Mouse (Mus musculus): Measurements from ENCODE around the gene Cep57l1. TPM values are rescaled to one million over a fixed set of nuclear protein-coding genes. Genes with fewer than 3 reads are reported as not detected.

Cep57l1 gene
- total and polyA plus RNA-seq, 3 experiments = 16.7 to 19.2 TPM; not detected in 1

- H3K36me3 ChIP-seq (ENCODE audit: control insufficient read depth in 1 of 2, insufficient read depth in 2 of 2, low read length in 2 of 2) = peaks cover 0 to 2% of the 10 kb centered on the region in 2 experiments
Observed at GRCm38 (mm10) chr10:41740221-41740620, 69.5 kb downstream of the Cep57l1 start.

GRCm38 (mm10) chr10:41737245-41737644, 72.4 kb downstream of the Cep57l1 start:
- peaks cover 0 to 5% of the 10 kb centered on the region in 2 experiments; a peak in 2 of 4 replicates for H3K4me1 ChIP-seq (ENCODE audit: control insufficient read depth in 1 of 2, insufficient read depth in 2 of 2, low read length in 2 of 2)
- DNase-seq (ENCODE audit: low read depth, low spot score) = no peak
- TF ChIP-seq ETS1 (IDR thresholded peaks at IDR 0.05; ENCODE audit: low read depth, low read length) (no peak), GABPA (IDR thresholded peaks at IDR 0.05; ENCODE audit: low read depth, low read length) (no peak), MAX (IDR thresholded peaks at IDR 0.05; ENCODE audit: low read length) (no peak)
- H3K79me2 ChIP-seq (ENCODE audit: control insufficient read depth, insufficient read depth, low read length, poor library complexity) = no peaks in the 10 kb centered on the region
- H3K9me3 ChIP-seq (replicated peaks; ENCODE audit: insufficient read depth, low read length) = no peaks in the 10 kb centered on the region
- no peaks in the 10 kb centered on the region for H3K27me3 ChIP-seq (ENCODE audit: control insufficient read depth in 1 of 2, insufficient read depth in 2 of 2, low read length in 2 of 2)
- H3K4me3 ChIP-seq (ENCODE audit: control insufficient read depth in 1 of 2, insufficient read depth in 1 of 2, low read depth in 2 of 2, low read length in 2 of 2) = no peak overlapping the region
- H3K9ac ChIP-seq (ENCODE audit: control insufficient read depth, low read depth, low read length, poor library complexity, severe bottlenecking) = no peak overlapping the region
- H3K27ac ChIP-seq (ENCODE audit: control insufficient read depth, low read depth, low read length) = no peak overlapping the region
- H3K36me3 ChIP-seq (ENCODE audit: control insufficient read depth in 1 of 2, insufficient read depth in 2 of 2, low read length in 2 of 2) = peaks cover 0 to 2% of the 10 kb centered on the region in 2 experiments

More at GRCm38 (mm10) chr10:41740221-41740620, 69.5 kb downstream of the Cep57l1 start:
- no peak for DNase-seq (ENCODE audit: low read depth, low spot score)
- Histone ChIP-seq H3K4me1 (ENCODE audit: control insufficient read depth in 1 of 2, insufficient read depth in 2 of 2, low read length in 2 of 2) (peaks cover 0 to 5% of the 10 kb centered on the region in 2 experiments; a peak in 2 of 4 replicates), H3K27ac (ENCODE audit: control insufficient read depth, low read depth, low read length) (no peak overlapping the region), H3K79me2 (ENCODE audit: control insufficient read depth, insufficient read depth, low read length, poor library complexity) (no peaks in the 10 kb centered on the region), H3K9me3 (replicated peaks; ENCODE audit: insufficient read depth, low read length) (no peaks in the 10 kb centered on the region), H3K4me3 (ENCODE audit: control insufficient read depth in 1 of 2, insufficient read depth in 1 of 2, low read depth in 2 of 2, low read length in 2 of 2) (no peak overlapping the region), H3K27me3 (ENCODE audit: control insufficient read depth in 1 of 2, insufficient read depth in 2 of 2, low read length in 2 of 2) (no peaks in the 10 kb centered on the region), H3K9ac (ENCODE audit: control insufficient read depth, low read depth, low read length, poor library complexity, severe bottlenecking) (no peak overlapping the region)
- no peak for TF ChIP-seq KAT2A (conservative IDR thresholded peaks at IDR 0.05; ENCODE audit: low read depth, low read length)
- no peak for TF ChIP-seq MYB (IDR thresholded peaks at IDR 0.05; ENCODE audit: low read depth, low read length)
- no peak for TF ChIP-seq TCF12 (IDR thresholded peaks at IDR 0.05; ENCODE audit: low read depth, low read length)
- TF ChIP-seq RAD21 (IDR thresholded peaks at IDR 0.05; ENCODE audit: low read depth, low read length) = no peak
- TF ChIP-seq ZMIZ1 (IDR thresholded peaks at IDR 0.05; ENCODE audit: low read depth, low read length) = no peak
- no peak for TF ChIP-seq POLR2AphosphoS5 (IDR thresholded peaks at IDR 0.05; ENCODE audit: borderline replicate concordance, low read depth, low read length)
- no peak for TF ChIP-seq ZKSCAN1 (IDR thresholded peaks at IDR 0.05; ENCODE audit: low read depth, low read length)
- no peak for TF ChIP-seq ELF1 (IDR thresholded peaks at IDR 0.05; ENCODE audit: low read depth, low read length)
- TF ChIP-seq POLR2AphosphoS2 (IDR thresholded peaks at IDR 0.05; ENCODE audit: low read length) = no peak
- no peak for TF ChIP-seq USF2 (IDR thresholded peaks at IDR 0.05; ENCODE audit: borderline replicate concordance in 1 of 2, insufficient read depth in 1 of 2, low read depth in 1 of 2, low read length in 2 of 2)
- no peak for TF ChIP-seq EP300 (IDR thresholded peaks at IDR 0.05; ENCODE audit: low read depth in 1 of 2, low read length in 2 of 2)

DNA sequence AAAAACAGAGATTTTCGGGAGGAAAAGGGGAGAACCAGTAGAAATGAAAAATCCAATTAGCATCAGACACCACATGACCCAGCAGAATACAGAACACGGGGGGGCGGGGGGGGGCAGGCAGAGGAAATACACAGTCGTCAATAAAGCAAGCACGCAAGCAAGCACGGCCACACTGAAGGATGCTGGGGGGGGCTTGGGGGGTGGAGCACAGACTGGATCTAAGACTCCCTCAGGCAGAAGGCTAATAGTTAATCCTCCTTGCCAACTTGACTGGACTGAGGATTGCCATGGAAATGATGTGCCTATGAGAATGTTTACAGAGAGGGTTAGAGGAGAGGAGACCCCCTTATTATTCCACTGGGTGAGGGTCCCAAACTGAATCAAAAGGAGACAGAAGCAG, 74.3 kb downstream of the Cep57l1 start:
- H3K27me3 ChIP-seq (ENCODE audit: control insufficient read depth in 1 of 2, insufficient read depth in 2 of 2, low read length in 2 of 2) = no peaks in the 10 kb centered on the region
- H3K9ac ChIP-seq (ENCODE audit: control insufficient read depth, low read depth, low read length, poor library complexity, severe bottlenecking) = no peak overlapping the region
- H3K4me1 ChIP-seq (ENCODE audit: control insufficient read depth in 1 of 2, insufficient read depth in 2 of 2, low read length in 2 of 2) = no peaks in the 10 kb centered on the region
- no peak overlapping the region for H3K27ac ChIP-seq (ENCODE audit: control insufficient read depth, low read depth, low read length)
- TF ChIP-seq TCF12 (IDR thresholded peaks at IDR 0.05; ENCODE audit: low read depth, low read length) = no peak
- H3K4me3 ChIP-seq (ENCODE audit: control insufficient read depth in 1 of 2, insufficient read depth in 1 of 2, low read depth in 2 of 2, low read length in 2 of 2) = no peak overlapping the region
- H3K36me3 ChIP-seq (ENCODE audit: control insufficient read depth in 1 of 2, insufficient read depth in 2 of 2, low read length in 2 of 2) = peaks cover 0 to 4% of the 10 kb centered on the region in 2 experiments
- no peaks in the 10 kb centered on the region for H3K9me3 ChIP-seq (replicated peaks; ENCODE audit: insufficient read depth, low read length)
- DNase-seq (ENCODE audit: low read depth, low spot score) = no peak
- no peaks in the 10 kb centered on the region for H3K79me2 ChIP-seq (ENCODE audit: control insufficient read depth, insufficient read depth, low read length, poor library complexity)
